Mouse (Mus musculus) heart, embryonic 13.5 days (tissue): ENCODE results near the gene Gng10. TPM values are rescaled to one million over a fixed set of nuclear protein-coding genes. Genes with fewer than 3 reads are reported as not detected.

Experiments used
- ATAC-seq: fragments of 200-750 bp; cut with Nextera tagmentation; 2 replicates; pipeline ENCODE4 v1.8.0; 2017; ENCODE audit warnings: moderate TSS enrichment; ENCODE audit not compliant: insufficient number of reproducible peaks, low FRiP score, low TSS enrichment; ENCODE audit errors: extremely low read depth
- H3K27ac ChIP-seq: fragments of 300-500 bp; sonication (generic); replicated peaks from 2 replicates; pipeline ENCODE4 v1.5.1; 2015; ENCODE audit warnings: moderate library complexity, mild to moderate bottlenecking, inconsistent platforms
- H3K27me3 ChIP-seq: fragments of 300-500 bp; sonication (generic); replicated peaks from 2 replicates; pipeline ENCODE4 v1.6.1; 2015; ENCODE audit warnings: mild to moderate bottlenecking, inconsistent platforms
- H3K36me3 ChIP-seq: fragments of 300-500 bp; sonication (generic); 2 replicates; pipeline ENCODE4 v1.6.1; 2015; ENCODE audit warnings: mild to moderate bottlenecking, inconsistent platforms
- H3K4me1 ChIP-seq: fragments of 300-500 bp; sonication (generic); 2 replicates; pipeline ENCODE4 v1.6.1; 2015; ENCODE audit warnings: inconsistent platforms
- H3K4me2 ChIP-seq: fragments of 300-500 bp; sonication (generic); 2 replicates; pipeline ENCODE4 v1.6.1; 2015; ENCODE audit warnings: inconsistent platforms, mild to moderate bottlenecking, moderate library complexity
- H3K4me3 ChIP-seq: fragments of 300-500 bp; sonication (generic); 2 replicates; pipeline ENCODE4 v1.5.1; 2015; ENCODE audit warnings: moderate library complexity, mild to moderate bottlenecking, inconsistent platforms
- H3K9ac ChIP-seq: fragments of 300-500 bp; sonication (generic); 2 replicates; pipeline ENCODE4 v1.6.1; 2015; ENCODE audit warnings: inconsistent platforms, mild to moderate bottlenecking, moderate library complexity
- H3K9me3 ChIP-seq: fragments of 300-500 bp; sonication (generic); 2 replicates; pipeline ENCODE4 v1.6.1; 2016; ENCODE audit warnings: inconsistent platforms
- WGBS: fragments of 180-500 bp; shearing (Covaris S2); methylation state at CpG from one replicate; pipeline ENCODE4 v1.1.7; 2015; ENCODE audit warnings: mixed read lengths; 5-methylcytosine and 5-hydroxymethylcytosine counted together
- polyA plus RNA-seq: library from polyadenylated mRNA; unstranded; fragments of >200 nt; fragmentation: Nextera tagmentation; extraction: Ambion mirVana; gene quantifications from 2 replicates; pipeline ENCODE4 v1.2.1, GENCODE M21; 2015

Gng10 gene
- polyA plus RNA-seq, 1 experiment from 2014 or later: 47.8 TPM

- no peaks in the 10 kb centered on the region for H3K4me1 ChIP-seq
- no peak overlapping the region for H3K9ac ChIP-seq
- 40% methylated on average over 3 of the region's 3 CpGs for WGBS
- no peak overlapping the region for H3K4me3 ChIP-seq
- H3K27ac ChIP-seq: no peak overlapping the region
- H3K36me3 ChIP-seq: no peaks in the 10 kb centered on the region
- H3K4me2 ChIP-seq: no peak overlapping the region
- no peaks in the 10 kb centered on the region; the same call in 1 of the 2 replicates for H3K27me3 ChIP-seq
- no peaks in the 10 kb centered on the region for H3K9me3 ChIP-seq
- no peak for ATAC-seq
Observed at GRCm38 (mm10) chr4:59069276-59069675, 34.4 kb downstream of the Gng10 start.

- H3K27ac ChIP-seq: no peak overlapping the region
- no peaks in the 10 kb centered on the region for H3K36me3 ChIP-seq
- no peaks in the 10 kb centered on the region for H3K4me1 ChIP-seq
- ATAC-seq: no peak
- WGBS: 73% methylated on average over 2 of the region's 2 CpGs
- no peaks in the 10 kb centered on the region for H3K9me3 ChIP-seq
- H3K27me3 ChIP-seq: no peaks in the 10 kb centered on the region
- H3K4me2 ChIP-seq: no peak overlapping the region
- no peak overlapping the region for H3K4me3 ChIP-seq
- H3K9ac ChIP-seq: no peak overlapping the region
Observed at GRCm38 (mm10) chr4:59083430-59083829, 48.5 kb downstream of the Gng10 start.

DNA sequence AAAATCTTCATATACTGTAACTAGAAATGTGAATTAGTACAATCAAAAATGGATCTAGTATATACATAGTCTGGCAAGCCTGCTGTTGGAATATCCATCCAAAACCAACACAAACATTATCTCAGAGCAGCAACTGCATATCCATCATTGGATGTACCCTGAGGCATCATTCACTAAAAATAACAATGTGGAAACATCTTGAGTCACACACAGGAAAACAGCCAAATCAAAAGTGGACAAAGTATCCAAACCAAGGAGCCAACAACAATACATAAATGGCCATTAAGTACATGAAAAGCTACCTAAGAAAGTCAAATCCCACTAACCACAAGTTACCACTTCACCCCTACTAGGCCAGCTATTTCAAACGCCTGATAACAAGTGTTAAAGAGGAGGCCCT, 54.5 kb downstream of the Gng10 start:
- Histone ChIP-seq H3K4me2 (no peak overlapping the region), H3K36me3 (no peaks in the 10 kb centered on the region), H3K27ac (no peak overlapping the region), H3K9me3 (no peaks in the 10 kb centered on the region), H3K9ac (no peak overlapping the region), H3K27me3 (no peaks in the 10 kb centered on the region), H3K4me3 (no peak overlapping the region), H3K4me1 (peaks cover 10% of the 10 kb centered on the region)
- WGBS: 14% methylated on average over 1 of the region's 1 CpGs
- no peak for ATAC-seq

Other genes starting within 250 kb of the Gng10 start
- gene Olfr267, start 247.4 kb upstream of the Gng10 start, polyA plus RNA-seq: not detected in 2 replicates
- 19.1 and 20.8 TPM in 2 replicates for gene Ecpas, start 122.3 kb upstream of the Gng10 start, polyA plus RNA-seq
- gene Zkscan16, start 91.5 kb upstream of the Gng10 start, polyA plus RNA-seq: 0.18 and 0.35 TPM in 2 replicates
- 8.5 and 10.7 TPM in 2 replicates for gene Ptgr1, start 48.0 kb upstream of the Gng10 start, polyA plus RNA-seq
- 9.0 and 10.6 TPM in 2 replicates for gene Dnajc25, start 40.0 kb upstream of the Gng10 start, polyA plus RNA-seq
- 11.0 and 11.6 TPM in 2 replicates for gene Gm20503, start 31.9 kb upstream of the Gng10 start, polyA plus RNA-seq
- gene AI481877, start 103.9 kb downstream of the Gng10 start, polyA plus RNA-seq: not detected in 2 replicates
- 6.9 and 7.1 TPM in 2 replicates for gene Ugcg, start 154.2 kb downstream of the Gng10 start, polyA plus RNA-seq